Mouse (Mus musculus) ES-E14 (cell line): Measurements from ENCODE around the gene Gper1.

ENCODE experiments used
- CHD2 ChIP-seq: IDR thresholded peaks from 2 replicates; pipeline ENCODE4 v1.6.1; 2014; ENCODE audit warnings: mild to moderate bottlenecking, low read depth, low read length, inconsistent platforms
- MAFK ChIP-seq: IDR thresholded peaks from 2 replicates; pipeline ENCODE4 v1.6.1; 2014; ENCODE audit warnings: mild to moderate bottlenecking, low read depth, low read length, inconsistent platforms; ENCODE audit not compliant: insufficient read depth
- ZC3H11A ChIP-seq: IDR thresholded peaks from 2 replicates; pipeline ENCODE4 v1.6.1; 2012; ENCODE audit warnings: low read depth, mild to moderate bottlenecking, inconsistent platforms, low read length, borderline replicate concordance
- ZNF384 ChIP-seq: IDR thresholded peaks from 2 replicates; pipeline ENCODE4 v1.6.1; 2012; ENCODE audit warnings: low read depth, low read length, inconsistent platforms

- TF ChIP-seq ZC3H11A, result no peak
- no peak for TF ChIP-seq ZNF384
- no peak for TF ChIP-seq CHD2
- TF ChIP-seq MAFK, result no peak
These were observed 17.5 kb downstream of the Gper1 start for GRCm38 (mm10) chr5:139440451-139440850.
